Mouse (Mus musculus): ENCODE measurements around the gene Tle6.

DNA sequence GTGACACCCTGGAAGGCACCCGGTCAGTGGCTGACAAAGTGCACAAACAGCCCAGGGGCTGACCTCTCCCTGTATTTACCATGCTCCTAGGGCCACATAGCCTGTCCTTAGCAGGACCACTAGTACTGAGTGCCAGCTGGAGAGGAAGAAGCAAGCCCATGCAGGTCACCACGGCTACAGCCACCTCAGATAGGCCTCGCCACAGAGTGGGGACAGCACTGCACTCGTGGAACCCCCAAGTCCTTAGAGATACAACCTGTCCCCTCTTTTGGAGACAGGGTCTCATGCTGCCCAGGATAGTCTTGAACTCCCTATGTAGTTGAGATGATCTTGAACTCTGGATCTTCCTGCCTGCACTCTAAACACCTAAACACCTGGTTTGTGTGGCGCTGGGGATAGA lies 59.5 kb downstream of the Tle6 start:
- no peak for TF ChIP-seq EP300 (IDR thresholded peaks at IDR 0.05; ENCODE audit: insufficient read depth, low read depth, low read length)
- TF ChIP-seq POLR2A (IDR thresholded peaks at IDR 0.05; ENCODE audit: insufficient read depth, low read length): no peak
- no peak for TF ChIP-seq CTCF (IDR thresholded peaks at IDR 0.05; ENCODE audit: low read depth, low read length)

Data from ES-Bruce4 (cell line).